Mouse (Mus musculus): ENCODE results near the gene Lhx8.

- TF ChIP-seq POLR2A (IDR thresholded peaks at IDR 0.05; ENCODE audit: borderline replicate concordance, extremely low read depth, low read depth, low read length) (no peak), CTCF (IDR thresholded peaks at IDR 0.05; ENCODE audit: insufficient read depth, low read length) (peak; percentile 48; the same call in 1 of the 2 replicates)
Measured at GRCm38 (mm10) chr3:154364604-154365209, 34.2 kb upstream of the Lhx8 start.

All from lung, adult 2 months (tissue).